Mouse (Mus musculus) hindbrain, embryonic 13.5 days (tissue): ENCODE measurements at regions not wholly inside any gene's neighbourhood (a gene's known extent, or its start where the extent isn't known, plus 50 kb on each side); places are given as distances from the start of the nearest gene placed in this dataset.
"Not testable (repeated sequence)": the region's sequence is repeated elsewhere in the genome, so short reads cannot be mapped to it uniquely, and the experiment has no call there.

Source experiments
- ATAC-seq: fragments of 200-750 bp; cut with Nextera tagmentation; 2 replicates; pipeline ENCODE4 v1.8.0; 2017; ENCODE audit warnings: moderate TSS enrichment; ENCODE audit not compliant: low FRiP score
- H3K27ac ChIP-seq: fragments of 300-500 bp; sonication (generic); 2 replicates; pipeline ENCODE4 v1.5.1; 2015; ENCODE audit warnings: inconsistent platforms, mild to moderate bottlenecking, moderate library complexity
- H3K27me3 ChIP-seq: fragments of 300-500 bp; sonication (generic); 2 replicates; pipeline ENCODE4 v1.6.1; 2015; ENCODE audit warnings: mild to moderate bottlenecking, inconsistent platforms
- H3K36me3 ChIP-seq: fragments of 300-500 bp; sonication (generic); 2 replicates; pipeline ENCODE4 v1.6.1; 2015; ENCODE audit warnings: mild to moderate bottlenecking, inconsistent platforms
- H3K4me1 ChIP-seq: fragments of 300-500 bp; sonication (generic); replicated peaks from 2 replicates; pipeline ENCODE4 v1.6.1; 2015; ENCODE audit warnings: inconsistent platforms
- H3K4me2 ChIP-seq: fragments of 300-500 bp; sonication (generic); 2 replicates; pipeline ENCODE4 v1.6.1; 2015; ENCODE audit warnings: inconsistent platforms, mild to moderate bottlenecking, moderate library complexity
- H3K4me3 ChIP-seq: fragments of 300-500 bp; sonication (generic); 2 replicates; pipeline ENCODE4 v1.5.1; 2015; ENCODE audit warnings: mild to moderate bottlenecking, inconsistent platforms
- H3K9ac ChIP-seq: fragments of 300-500 bp; sonication (generic); 2 replicates; pipeline ENCODE4 v1.6.1; 2015; ENCODE audit warnings: mild to moderate bottlenecking, inconsistent platforms
- H3K9me3 ChIP-seq: fragments of 300-500 bp; sonication (generic); 2 replicates; pipeline ENCODE4 v1.6.1; 2016; ENCODE audit warnings: inconsistent platforms
- WGBS: fragments of 180-500 bp; shearing (Covaris S2); methylation state at CpG from one replicate; pipeline ENCODE4 v1.1.7; 2015; 5-methylcytosine and 5-hydroxymethylcytosine counted together

DNA sequence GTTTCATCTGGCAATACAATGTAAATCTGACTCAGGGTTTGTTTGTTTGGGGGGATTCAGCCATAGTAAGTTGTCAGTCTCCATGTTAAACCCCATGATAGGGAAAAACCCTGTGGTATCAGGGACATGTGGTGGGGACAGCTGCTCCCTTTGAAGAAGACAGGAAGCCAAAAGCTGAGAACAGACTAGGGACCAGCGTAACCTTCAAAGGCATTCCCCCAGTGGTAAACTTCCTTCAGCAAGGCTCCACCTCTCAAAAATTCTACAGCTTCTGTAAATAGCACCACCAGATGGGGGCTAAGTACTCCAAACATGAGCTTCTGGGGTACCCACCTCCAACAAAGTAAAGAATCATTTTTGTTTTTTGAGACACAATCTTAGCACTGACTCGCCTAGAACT is 476.0 kb upstream of the Fam160b2 start:
- Histone ChIP-seq H3K4me1 (no peaks in the 10 kb centered on the region), H3K27me3 (no peaks in the 10 kb centered on the region), H3K27ac (no peak overlapping the region), H3K9ac (no peak overlapping the region), H3K4me3 (no peak overlapping the region), H3K4me2 (no peak overlapping the region), H3K36me3 (no peaks in the 10 kb centered on the region), H3K9me3 (no peaks in the 10 kb centered on the region)
- ATAC-seq = no peak
- 81% methylated on average over 2 of the region's 2 CpGs for WGBS

DNA sequence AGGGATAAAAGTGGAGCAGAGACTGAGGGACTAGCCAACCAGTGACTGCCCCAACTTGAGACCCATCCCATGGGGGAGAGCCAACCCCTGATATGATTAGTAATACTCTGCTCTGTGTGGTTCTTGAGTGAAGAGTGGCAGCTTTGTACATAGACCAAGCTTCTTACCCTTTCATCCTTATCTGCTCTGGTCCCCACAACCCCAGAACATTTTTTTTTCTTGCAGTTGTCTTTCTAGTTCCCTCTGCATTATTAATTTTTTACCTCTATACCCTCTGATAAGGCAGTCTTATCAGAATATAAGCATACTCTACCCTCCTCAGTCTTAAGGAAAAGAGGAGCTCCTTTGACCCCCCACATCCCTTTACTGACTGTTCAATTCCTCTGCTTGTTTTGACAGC is 474.4 kb upstream of the Fam160b2 start:
- Histone ChIP-seq H3K27ac (no peak overlapping the region), H3K9me3 (no peaks in the 10 kb centered on the region; the same call in 1 of the 2 replicates), H3K4me1 (no peaks in the 10 kb centered on the region), H3K9ac (no peak overlapping the region), H3K27me3 (no peaks in the 10 kb centered on the region), H3K36me3 (no peaks in the 10 kb centered on the region), H3K4me2 (no peak overlapping the region), H3K4me3 (no peak overlapping the region)
- no peak for ATAC-seq

DNA sequence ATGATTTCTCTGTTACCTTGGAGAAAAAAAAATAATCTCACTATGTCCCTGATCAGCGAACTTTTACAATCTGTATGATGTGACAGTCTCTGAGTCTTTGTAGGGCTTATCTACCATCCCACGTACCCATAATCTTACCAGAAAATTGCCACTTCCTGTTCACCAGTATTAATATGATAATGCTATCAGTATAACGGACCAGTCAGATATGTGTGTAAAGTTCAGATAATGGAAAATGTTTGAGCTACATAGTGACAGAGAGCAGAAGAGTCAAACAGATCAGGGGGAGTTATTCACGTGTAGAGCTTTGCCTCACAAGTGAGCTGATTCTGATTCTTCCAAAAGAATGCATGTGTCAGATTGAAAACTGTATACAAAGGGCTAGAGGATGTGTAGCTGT is 466.0 kb upstream of the Fam160b2 start:
- Histone ChIP-seq H3K4me2 (no peak overlapping the region), H3K27me3 (no peaks in the 10 kb centered on the region), H3K4me3 (no peak overlapping the region), H3K9ac (no peak overlapping the region), H3K9me3 (no peaks in the 10 kb centered on the region; the same call in 1 of the 2 replicates), H3K36me3 (no peaks in the 10 kb centered on the region), H3K4me1 (no peaks in the 10 kb centered on the region), H3K27ac (no peak overlapping the region)
- 86% methylated on average over 4 of the region's 4 CpGs for WGBS
- no peak for ATAC-seq

GRCm38 (mm10) chr14:71056601-71057000 is 457.0 kb upstream of the Fam160b2 start:
- Histone ChIP-seq H3K27ac (no peak overlapping the region), H3K9me3 (no peaks in the 10 kb centered on the region), H3K36me3 (no peaks in the 10 kb centered on the region), H3K4me3 (no peak overlapping the region), H3K4me1 (peaks cover 8% of the 10 kb centered on the region; the same call in 1 of the 2 replicates), H3K4me2 (no peak overlapping the region), H3K9ac (no peak overlapping the region), H3K27me3 (no peaks in the 10 kb centered on the region)
- no peak for ATAC-seq
- 96% methylated on average over 2 of the region's 2 CpGs for WGBS

- H3K4me1 ChIP-seq = peaks cover 8% of the 10 kb centered on the region; the same call in 1 of the 2 replicates
- no peak overlapping the region for H3K4me2 ChIP-seq
- H3K27ac ChIP-seq = no peak overlapping the region
- H3K36me3 ChIP-seq = no peaks in the 10 kb centered on the region
- H3K4me3 ChIP-seq = no peak overlapping the region
- no peaks in the 10 kb centered on the region for H3K9me3 ChIP-seq
- H3K27me3 ChIP-seq = no peaks in the 10 kb centered on the region
- H3K9ac ChIP-seq = no peak overlapping the region
- ATAC-seq = no peak
- WGBS = 92% methylated on average over 2 of the region's 2 CpGs
These were observed 455.8 kb upstream of the Fam160b2 start for GRCm38 (mm10) chr14:71055480-71055879.

- WGBS = 59% methylated on average over 9 of the region's 9 CpGs
- ATAC-seq = peak; percentile 69
These were observed 454.4 kb upstream of the Fam160b2 start for GRCm38 (mm10) chr14:71053788-71054641.

GRCm38 (mm10) chr14:71047096-71047495 is 447.5 kb upstream of the Fam160b2 start:
- H3K27ac ChIP-seq = no peak overlapping the region
- no peaks in the 10 kb centered on the region for H3K27me3 ChIP-seq
- no peak overlapping the region for H3K9ac ChIP-seq
- H3K4me2 ChIP-seq = no peak overlapping the region
- ATAC-seq = no peak
- 24% methylated on average over 3 of the region's 3 CpGs for WGBS
- H3K4me1 ChIP-seq = 0 out of 2 replicates have a peak, but pooled peaks cover 8% of the 10 kb centered on the region
- no peaks in the 10 kb centered on the region for H3K9me3 ChIP-seq
- H3K4me3 ChIP-seq = no peak overlapping the region
- H3K36me3 ChIP-seq = no peaks in the 10 kb centered on the region

More at GRCm38 (mm10) chr14:71053788-71054641, 454.4 kb upstream of the Fam160b2 start:
- Histone ChIP-seq H3K27ac (no peak overlapping the region), H3K4me2 (no peak overlapping the region), H3K9me3 (no peaks in the 10 kb centered on the region), H3K4me3 (no peak overlapping the region), H3K9ac (no peak overlapping the region), H3K4me1 (peaks cover 8% of the 10 kb centered on the region; the same call in 1 of the 2 replicates), H3K27me3 (no peaks in the 10 kb centered on the region), H3K36me3 (no peaks in the 10 kb centered on the region)

DNA sequence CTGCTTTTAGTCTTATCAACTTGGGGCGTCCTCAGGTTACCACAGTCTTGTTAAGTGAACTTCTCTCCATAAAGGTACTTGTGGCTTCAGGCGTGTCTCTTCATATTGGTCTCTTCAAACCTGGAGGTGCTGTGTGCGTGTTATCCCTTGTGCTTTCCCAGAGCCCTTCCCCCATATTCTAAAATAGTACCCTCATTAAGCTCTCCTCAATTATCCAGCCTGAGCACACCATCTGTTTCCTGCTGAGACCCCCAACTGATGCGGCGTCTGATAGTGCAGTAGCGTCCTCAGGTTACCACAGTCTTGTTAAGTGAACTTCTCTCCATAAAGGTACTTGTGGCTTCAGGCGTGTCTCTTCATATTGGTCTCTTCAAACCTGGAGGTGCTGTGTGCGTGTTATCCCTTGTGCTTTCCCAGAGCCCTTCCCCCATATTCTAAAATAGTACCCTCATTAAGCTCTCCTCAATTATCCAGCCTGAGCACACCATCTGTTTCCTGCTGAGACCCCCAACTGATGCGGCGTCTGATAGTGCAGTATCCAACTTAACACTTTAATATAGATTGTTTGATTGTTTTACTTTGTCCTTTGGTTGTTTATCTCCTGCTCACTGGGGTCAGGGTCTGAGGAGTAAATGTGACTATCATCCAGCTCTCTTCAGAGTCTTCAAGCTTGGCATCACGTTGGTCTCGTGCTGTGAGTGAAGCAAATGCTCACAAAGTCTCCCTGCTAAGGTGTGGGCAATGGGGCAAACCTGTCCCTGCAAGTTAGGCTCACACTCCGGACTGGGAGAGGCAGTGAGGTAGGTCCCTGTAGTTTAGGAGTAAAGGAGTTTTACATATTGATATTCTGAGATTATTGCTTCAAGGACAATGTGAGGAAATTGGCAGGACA is 444.5 kb upstream of the Fam160b2 start:
- H3K4me3 ChIP-seq, H3K4me2 ChIP-seq, H3K9me3 ChIP-seq, H3K9ac ChIP-seq, H3K27ac ChIP-seq, H3K36me3 ChIP-seq, H3K4me1 ChIP-seq, H3K27me3 ChIP-seq: not testable (repeated sequence)
- WGBS = 49% methylated on average over 12 of the region's 13 CpGs
- ATAC-seq = peak; percentile 24; the same call in 1 of the 2 replicates

- ATAC-seq = no peak
- Histone ChIP-seq H3K27ac (no peak overlapping the region), H3K4me2 (no peak overlapping the region), H3K36me3 (no peaks in the 10 kb centered on the region), H3K9ac (no peak overlapping the region), H3K27me3 (no peaks in the 10 kb centered on the region), H3K4me1 (no peaks in the 10 kb centered on the region), H3K9me3 (no peaks in the 10 kb centered on the region), H3K4me3 (no peak overlapping the region)
- 72% methylated on average over 7 of the region's 7 CpGs for WGBS
These were observed 437.0 kb upstream of the Fam160b2 start for GRCm38 (mm10) chr14:71036620-71037019.

- no peaks in the 10 kb centered on the region for H3K36me3 ChIP-seq
- no peaks in the 10 kb centered on the region for H3K27me3 ChIP-seq
- WGBS = 70% methylated on average over 2 of the region's 2 CpGs
- no peak overlapping the region for H3K27ac ChIP-seq
- H3K9me3 ChIP-seq = no peaks in the 10 kb centered on the region
- no peak overlapping the region for H3K9ac ChIP-seq
- no peak overlapping the region for H3K4me2 ChIP-seq
- no peak overlapping the region for H3K4me3 ChIP-seq
- ATAC-seq = no peak
- peaks cover 4% of the 10 kb centered on the region for H3K4me1 ChIP-seq
These were observed 434.0 kb upstream of the Fam160b2 start for GRCm38 (mm10) chr14:71033586-71033985.

DNA sequence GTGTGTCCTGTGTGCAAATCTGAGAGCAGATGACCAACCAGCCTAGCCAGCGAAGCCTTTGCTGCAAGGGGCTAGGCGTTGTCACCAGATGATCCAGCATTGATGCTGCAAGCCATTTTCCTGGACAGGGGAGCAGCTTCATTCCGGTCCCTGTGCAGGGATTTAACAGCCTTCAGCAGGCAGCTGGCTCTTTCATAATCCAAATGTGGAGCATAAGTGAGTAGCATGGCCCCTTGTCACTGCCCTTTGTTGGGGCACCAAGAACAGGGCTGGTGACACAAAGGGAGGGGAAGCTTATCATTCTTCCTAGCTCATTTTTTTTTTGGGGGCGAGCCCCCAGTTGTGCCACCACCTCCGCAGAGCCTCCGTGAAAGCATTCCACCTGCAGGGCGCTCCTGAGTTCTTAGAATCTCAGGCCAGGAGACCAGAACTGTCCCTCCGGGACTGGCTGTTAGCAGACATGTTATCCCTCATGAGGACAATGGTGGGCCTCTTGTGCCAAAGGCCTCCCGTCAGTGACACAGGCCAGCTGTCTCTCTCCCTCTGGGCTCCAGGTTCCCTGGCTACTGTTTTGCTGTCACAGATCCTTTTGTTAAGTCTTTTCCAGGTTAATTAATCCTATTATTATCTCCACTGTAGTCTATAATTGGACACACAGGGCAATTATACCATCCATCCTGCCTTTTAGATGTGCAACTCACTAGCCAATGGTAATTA is 430.7 kb upstream of the Fam160b2 start:
- Histone ChIP-seq H3K27ac (no peak overlapping the region), H3K9me3 (no peaks in the 10 kb centered on the region), H3K36me3 (no peaks in the 10 kb centered on the region), H3K4me2 (no peak overlapping the region), H3K9ac (no peak overlapping the region), H3K4me3 (no peak overlapping the region), H3K4me1 (peaks cover 4% of the 10 kb centered on the region), H3K27me3 (no peaks in the 10 kb centered on the region)
- WGBS = 66% methylated on average over 9 of the region's 9 CpGs
- peak; percentile 52; the same call in 1 of the 2 replicates for ATAC-seq
